Mouse (Mus musculus) CH12.LX (cell line): Measurements from ENCODE around the gene Sost.

Experiments used
- JUN ChIP-seq: IDR thresholded peaks from 2 replicates; pipeline ENCODE4 v1.6.1; 2011; ENCODE audit warnings: low read depth, mild to moderate bottlenecking, low read length, improper control_type of control experiment, moderate library complexity; ENCODE audit not compliant: insufficient read depth
- MAX ChIP-seq: IDR thresholded peaks from 2 replicates; pipeline ENCODE4 v1.6.1; 2011; ENCODE audit warnings: low read length, improper control_type of control experiment
- POLR2A ChIP-seq: IDR thresholded peaks from 2 replicates; pipeline ENCODE4 v1.6.1; 2011; ENCODE audit warnings: low read depth, mild to moderate bottlenecking, improper control_type of control experiment, low read length
- UBTF ChIP-seq: IDR thresholded peaks from 2 replicates; pipeline ENCODE4 v1.6.1; 2012; ENCODE audit warnings: low read depth, mild to moderate bottlenecking, inconsistent platforms, low read length, improper control_type of control experiment, moderate library complexity
- USF2 ChIP-seq: conservative IDR thresholded peaks from 2 replicates; pipeline ENCODE4 v1.6.1; 2011; ENCODE audit warnings: low read depth, low read length, improper control_type of control experiment

DNA sequence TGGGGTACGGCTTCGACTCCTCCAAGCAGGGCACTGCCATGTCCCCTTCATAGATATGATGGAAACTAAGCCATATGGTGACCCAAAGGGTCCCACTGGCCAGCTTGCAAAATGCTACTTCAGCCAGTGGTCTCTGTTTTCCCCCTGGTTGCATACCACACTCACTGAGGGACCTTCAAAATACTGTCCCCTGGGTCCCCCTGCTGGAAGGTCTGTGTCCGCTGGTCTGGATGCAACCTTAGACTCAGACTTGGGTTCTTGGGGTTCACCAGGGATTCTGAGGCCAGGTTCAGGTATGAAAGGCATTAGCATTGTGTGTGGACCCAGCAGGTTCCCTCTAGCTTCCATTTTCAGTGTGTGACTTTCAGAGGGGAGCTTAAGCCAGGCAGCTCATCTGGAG is 50.0 kb downstream of the Sost start:
- no peak for TF ChIP-seq JUN
- TF ChIP-seq UBTF: no peak
- no peak for TF ChIP-seq USF2
- TF ChIP-seq MAX: no peak
- TF ChIP-seq POLR2A: no peak
